Mouse (Mus musculus): ENCODE data around the gene D10Wsu102e.

GRCm38 (mm10) chr10:83533910-83534283, 173.9 kb downstream of the D10Wsu102e start, which contains the start of gene Aldh1l2:
- TF ChIP-seq CTCF (IDR thresholded peaks at IDR 0.05; ENCODE audit: low read depth, low read length) (no peak), POLR2A (IDR thresholded peaks at IDR 0.05; ENCODE audit: insufficient read depth, low read length) (no peak), EP300 (IDR thresholded peaks at IDR 0.05; ENCODE audit: insufficient read depth, low read depth, low read length) (no peak)

Data from ES-Bruce4 (cell line).